Mouse (Mus musculus): ENCODE results near the gene B3gnt8. TPM values are rescaled to one million over a fixed set of nuclear protein-coding genes. Genes with fewer than 3 reads are reported as not detected.

Gene B3gnt8
- polyA plus RNA-seq (2021; fragmentation: Nextera tagmentation): 0.19 and 0.45 TPM in 2 replicates
- long read RNA-seq, experiment 1, partial matches to known transcripts: 0 of 1 reads
- long read RNA-seq, experiment 1, other reads (novel, unspliced or antisense): 1 of 1 reads
- long read RNA-seq, experiment 2: 0 reads

GRCm38 (mm10) chr7:25626509-25627430 is at the start of gene B3gnt8:
TSS of gene B3gnt8 (plus strand) at chr7:25626654.

GRCm38 (mm10) chr7:25615706-25616011 is 10.8 kb upstream of the B3gnt8 start, which contains the start of gene Erich4:
TSS of gene Erich4 (minus strand) at chr7:25615892.

GRCm38 (mm10) chr7:25618865-25619721 is 7.4 kb upstream of the B3gnt8 start, which contains the start of gene Dmac2:
TSS of gene Dmac2 (plus strand) at chr7:25619414.

GRCm38 (mm10) chr7:25658657-25659472 is 32.4 kb downstream of the B3gnt8 start, which contains the start of the genes Bckdha and Exosc5:
TSS of gene Bckdha (minus strand) at chr7:25658981.
TSS of gene Exosc5 (plus strand) at chr7:25659164.

GRCm38 (mm10) chr7:25674719-25675300 is 48.4 kb downstream of the B3gnt8 start, which contains the start of gene Tmem91:
TSS of gene Tmem91 (minus strand) at chr7:25675166.

GRCm38 (mm10) chr7:25680514-25681258 is 54.2 kb downstream of the B3gnt8 start, which contains the start of gene B9d2:
TSS of gene B9d2 (plus strand) at chr7:25680780.

Other genes starting within 250 kb of the B3gnt8 start
- 5.1 and 5.6 TPM in 2 replicates for gene Lipe, start 227.9 kb upstream of the B3gnt8 start, polyA plus RNA-seq (2021; fragmentation: Nextera tagmentation)
- gene Cxcl17, start 213.8 kb upstream of the B3gnt8 start, polyA plus RNA-seq (2021; fragmentation: Nextera tagmentation): not detected in 2 replicates
- gene Ceacam1, start 149.1 kb upstream of the B3gnt8 start, polyA plus RNA-seq (2021; fragmentation: Nextera tagmentation): 3.6 and 4.8 TPM in 2 replicates
- gene Ceacam2, start 86.8 kb upstream of the B3gnt8 start, polyA plus RNA-seq (2021; fragmentation: Nextera tagmentation): 0.15 and 0.44 TPM in 2 replicates
- 0.26 TPM in 1 of 2 replicates, not detected in the other for gene Erich4, start 10.8 kb upstream of the B3gnt8 start, polyA plus RNA-seq (2021; fragmentation: Nextera tagmentation)
- 42.7 and 50.0 TPM in 2 replicates for gene Dmac2, start 7.2 kb upstream of the B3gnt8 start, polyA plus RNA-seq (2021; fragmentation: Nextera tagmentation)
- 30.5 TPM in 2 replicates for gene Bckdha, start 32.3 kb downstream of the B3gnt8 start, polyA plus RNA-seq (2021; fragmentation: Nextera tagmentation)
- gene Exosc5, start 32.5 kb downstream of the B3gnt8 start, polyA plus RNA-seq (2021; fragmentation: Nextera tagmentation): 38.7 and 38.9 TPM in 2 replicates
- 25.7 and 26.5 TPM in 2 replicates for gene Tmem91, start 48.5 kb downstream of the B3gnt8 start, polyA plus RNA-seq (2021; fragmentation: Nextera tagmentation)
- gene B9d2, start 54.1 kb downstream of the B3gnt8 start, polyA plus RNA-seq (2021; fragmentation: Nextera tagmentation): 45.1 and 47.8 TPM in 2 replicates
- gene Tgfb1, start 60.3 kb downstream of the B3gnt8 start, polyA plus RNA-seq (2021; fragmentation: Nextera tagmentation): 0.26 and 0.60 TPM in 2 replicates
- 40.0 and 50.9 TPM in 2 replicates for gene Ccdc97, start 92.4 kb downstream of the B3gnt8 start, polyA plus RNA-seq (2021; fragmentation: Nextera tagmentation)
- 7.5 and 9.4 TPM in 2 replicates for gene Hnrnpul1, start 128.1 kb downstream of the B3gnt8 start, polyA plus RNA-seq (2021; fragmentation: Nextera tagmentation)
- 17.1 and 18.5 TPM in 2 replicates for gene Axl, start 162.1 kb downstream of the B3gnt8 start, polyA plus RNA-seq (2021; fragmentation: Nextera tagmentation)
- gene Cyp2s1, start 190.3 kb downstream of the B3gnt8 start, polyA plus RNA-seq (2021; fragmentation: Nextera tagmentation): 1.3 and 1.6 TPM in 2 replicates